10 mouse cellular contexts compared by ENCODE assay signal in the genomic region with DNA sequence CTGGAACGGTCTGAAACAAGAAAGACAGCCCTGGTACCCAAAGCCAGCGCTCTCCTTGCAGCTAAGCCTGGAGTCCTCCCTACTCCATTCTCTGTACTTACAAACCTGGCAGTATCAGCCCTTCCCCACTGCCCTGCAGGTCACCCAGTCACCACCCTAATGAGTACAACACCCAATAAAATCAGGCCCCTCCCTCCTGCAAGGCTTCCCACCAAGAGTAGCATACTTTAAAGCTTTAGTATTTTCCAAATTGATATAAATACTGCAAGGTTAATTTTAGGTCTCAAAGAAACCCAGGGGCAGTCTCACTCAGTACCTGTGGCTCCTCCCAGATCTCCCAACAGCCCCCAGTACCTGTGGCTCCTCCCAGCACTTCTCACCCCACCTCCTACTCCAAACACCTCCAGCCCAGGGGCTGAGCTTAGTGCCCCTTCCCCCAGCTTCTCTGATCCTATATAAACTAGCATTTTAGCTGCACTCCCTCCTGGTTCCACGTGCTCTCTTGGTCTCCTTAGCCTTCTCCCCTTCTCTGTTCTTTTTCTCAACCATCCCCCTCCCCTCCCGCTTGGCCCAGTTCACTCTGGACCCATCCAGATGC. TPM values are rescaled to one million over a fixed set of nuclear protein-coding genes. Genes with fewer than 3 reads are reported as not detected.
DNase-seq lines count a peak whose midpoint lies in the region; ATAC-seq and TF ChIP-seq lines count a peak whose summit lies in the region.
"Had no signal": no experiment of that assay in that cellular context is flagged by ENCODE, and none has a peak within 500 bp of the region (broad histone marks: within the 10 kb centered on the region; RNA-seq: fewer than 3 reads in every experiment).

No protein-coding gene starts in this region.

- DNase-seq in lung, embryonic 14.5 days = no peak
- no peak for DNase-seq in lung, postnatal 14 days
- DNase-seq in MEL (ENCODE audit: low read depth, low spot score) = peak; percentile 29
- no peak for DNase-seq in heart, postnatal 0 days (ENCODE audit: low spot score)
- DNase-seq in liver, postnatal 0 days = no peak
- no peak for DNase-seq in thymus, adult 18-20 months

- no peak overlapping the region for H3K9ac ChIP-seq in lung, embryonic 14.5 days
- no peak overlapping the region for H3K9ac ChIP-seq in MEL (ENCODE audit: control insufficient read depth, low read depth, low read length, poor library complexity, severe bottlenecking)
- 0 out of 2 replicates have a peak overlapping the region, but pooled peaks have one; percentile 9 for H3K9ac ChIP-seq in heart, postnatal 0 days (replicated peaks; ENCODE audit: low read depth, low read length)
- peak overlapping the region; percentile 44; the same call in 1 of the 2 replicates for H3K9ac ChIP-seq in liver, postnatal 0 days (replicated peaks)
- H3K9ac ChIP-seq: hindbrain, embryonic 15.5 days had no signal

- H3K27ac ChIP-seq in lung, embryonic 14.5 days (ENCODE audit: low read depth) = peak overlapping the region; percentile 74
- no peak overlapping the region for H3K27ac ChIP-seq in MEL (ENCODE audit: control insufficient read depth, low read depth, low read length)
- H3K27ac ChIP-seq in heart, postnatal 0 days (ENCODE audit: low read depth) = peak overlapping the region; percentile 36
- peak overlapping the region; percentile 91 for H3K27ac ChIP-seq in liver, postnatal 0 days (ENCODE audit: low read depth)
- H3K27ac ChIP-seq: left cerebral cortex, adult 2 months had no signal

- H3K79me2 ChIP-seq in MEL (ENCODE audit: control insufficient read depth, insufficient read depth, low read length, poor library complexity) = peaks cover 89% of the 10 kb centered on the region

- TF ChIP-seq RAD21 in MEL (IDR thresholded peaks at IDR 0.05; ENCODE audit: low read depth, low read length) = no peak

- 53% methylated on average over 4 of the region's 4 CpGs for WGBS in lung, embryonic 14.5 days
- WGBS in heart, postnatal 0 days = 60% methylated on average over 4 of the region's 4 CpGs
- 68% methylated on average over 4 of the region's 4 CpGs for WGBS in liver, postnatal 0 days (ENCODE audit: insufficient replicate concordance)

- no peak overlapping the region for H3K4me3 ChIP-seq in lung, embryonic 14.5 days (ENCODE audit: low read depth, low read length)
- H3K4me3 ChIP-seq in MEL (ENCODE audit: control insufficient read depth in 1 of 2, insufficient read depth in 1 of 2, low read depth in 2 of 2, low read length in 2 of 2) = no peak overlapping the region
- no peak overlapping the region for H3K4me3 ChIP-seq in heart, postnatal 0 days (ENCODE audit: low read depth, low read length)
- H3K4me3 ChIP-seq in liver, postnatal 0 days (ENCODE audit: low read depth, low read length) = no peak overlapping the region
- H3K4me3 ChIP-seq: hindbrain, embryonic 15.5 days; left cerebral cortex, adult 2 months had no signal

- no peaks in the 10 kb centered on the region for H3K9me3 ChIP-seq in lung, embryonic 14.5 days (ENCODE audit: low read depth, low read length)
- no peaks in the 10 kb centered on the region for H3K9me3 ChIP-seq in MEL (replicated peaks; ENCODE audit: insufficient read depth, low read length)
- no peaks in the 10 kb centered on the region for H3K9me3 ChIP-seq in heart, postnatal 0 days (replicated peaks; ENCODE audit: control insufficient read depth, low read length)
- no peaks in the 10 kb centered on the region for H3K9me3 ChIP-seq in liver, postnatal 0 days (ENCODE audit: low read length)
- H3K9me3 ChIP-seq: hindbrain, embryonic 15.5 days had no signal

- no peak for ATAC-seq in lung, embryonic 14.5 days (ENCODE audit: insufficient read depth)
- no peak for ATAC-seq in heart, postnatal 0 days (ENCODE audit: insufficient read depth, low read depth)
- ATAC-seq in liver, postnatal 0 days = no peak
- ATAC-seq in frontal cortex, adult (ENCODE audit: low TSS enrichment) = no peak
- ATAC-seq: forebrain, embryonic 14.5 days had no signal

- 0 out of 2 replicates have a peak overlapping the region, but pooled peaks have one; percentile 20 for H3K4me2 ChIP-seq in lung, embryonic 14.5 days
- H3K4me2 ChIP-seq in heart, postnatal 0 days (ENCODE audit: low read depth, low read length) = peak overlapping the region; percentile 18; the same call in 1 of the 2 replicates
- peak overlapping the region; percentile 68 for H3K4me2 ChIP-seq in liver, postnatal 0 days (ENCODE audit: low read depth, low read length)
- H3K4me2 ChIP-seq: hindbrain, embryonic 15.5 days had no signal

- TF ChIP-seq POLR2A in MEL (IDR thresholded peaks at IDR 0.05; ENCODE audit: control insufficient read depth in 1 of 2, insufficient read depth in 1 of 2, low read depth in 1 of 2, low read length in 2 of 2, poor library complexity in 1 of 2) = no peak

- H3K36me3 ChIP-seq in lung, embryonic 14.5 days (ENCODE audit: insufficient read depth) = peaks cover 11% of the 10 kb centered on the region; the same call in 1 of the 2 replicates
- H3K36me3 ChIP-seq in MEL (ENCODE audit: control insufficient read depth in 1 of 2, insufficient read depth in 2 of 2, low read length in 2 of 2) = peaks cover 0 to 80% of the 10 kb centered on the region in 2 experiments; a peak in 3 of 4 replicates
- no peaks in the 10 kb centered on the region; the same call in 1 of the 2 replicates for H3K36me3 ChIP-seq in heart, postnatal 0 days (replicated peaks; ENCODE audit: control insufficient read depth, insufficient read depth, low read length)
- H3K36me3 ChIP-seq in liver, postnatal 0 days (replicated peaks; ENCODE audit: insufficient read depth, low read length) = peaks cover 14% of the 10 kb centered on the region
- H3K36me3 ChIP-seq: hindbrain, embryonic 15.5 days had no signal

- TF ChIP-seq CTCF in lung, embryonic 14.5 days (IDR thresholded peaks at IDR 0.05; ENCODE audit: low read depth) = no peak
- no peak for TF ChIP-seq CTCF in MEL (IDR thresholded peaks at IDR 0.05 in 2 of 3, conservative IDR thresholded peaks at IDR 0.05 in 1 of 3; ENCODE audit: control insufficient read depth in 1 of 3, insufficient read depth in 1 of 3, low read depth in 2 of 3, low read length in 3 of 3, poor library complexity in 1 of 3, severe bottlenecking in 1 of 3)
- TF ChIP-seq CTCF in heart, postnatal 0 days (IDR thresholded peaks at IDR 0.05; ENCODE audit: low read depth) = no peak
- TF ChIP-seq CTCF in liver, postnatal 0 days (IDR thresholded peaks at IDR 0.05; ENCODE audit: low read depth) = no peak

- H3K27me3 ChIP-seq in lung, embryonic 14.5 days (ENCODE audit: insufficient read depth, low read length) = no peaks in the 10 kb centered on the region
- H3K27me3 ChIP-seq in MEL (ENCODE audit: control insufficient read depth in 1 of 2, insufficient read depth in 2 of 2, low read length in 2 of 2) = no peaks in the 10 kb centered on the region
- H3K27me3 ChIP-seq in heart, postnatal 0 days (ENCODE audit: control insufficient read depth, insufficient read depth, low read length) = no peaks in the 10 kb centered on the region
- H3K27me3 ChIP-seq in liver, postnatal 0 days (ENCODE audit: insufficient read depth, low read length) = no peaks in the 10 kb centered on the region
- H3K27me3 ChIP-seq: hindbrain, embryonic 15.5 days had no signal

- peaks cover 38% of the 10 kb centered on the region for H3K4me1 ChIP-seq in lung, embryonic 14.5 days (ENCODE audit: insufficient read depth)
- H3K4me1 ChIP-seq in MEL (ENCODE audit: control insufficient read depth in 1 of 2, insufficient read depth in 2 of 2, low read length in 2 of 2) = peaks cover 42 to 85% of the 10 kb centered on the region in 2 experiments
- H3K4me1 ChIP-seq in heart, postnatal 0 days (ENCODE audit: control insufficient read depth, insufficient read depth) = peaks cover 69% of the 10 kb centered on the region
- H3K4me1 ChIP-seq in liver, postnatal 0 days (ENCODE audit: insufficient read depth) = peaks cover 85% of the 10 kb centered on the region

- no peak for TF ChIP-seq EP300 in MEL (IDR thresholded peaks at IDR 0.05; ENCODE audit: low read depth in 1 of 2, low read length in 2 of 2)
- no peak for TF ChIP-seq EP300 in heart, postnatal 0 days (IDR thresholded peaks at IDR 0.05; ENCODE audit: low read depth)
- no peak for TF ChIP-seq EP300 in liver, postnatal 0 days (IDR thresholded peaks at IDR 0.05; ENCODE audit: low read depth)

TF ChIP-seq in MEL, 35 proteins besides CTCF, POLR2A, EP300 and RAD21:
- TF ChIP-seq RCOR1 (IDR thresholded peaks at IDR 0.05; ENCODE audit: low read depth, low read length) (no peak), CHD2 (IDR thresholded peaks at IDR 0.05; ENCODE audit: low read length) (no peak), GABPA (IDR thresholded peaks at IDR 0.05; ENCODE audit: low read depth, low read length) (no peak), UBTF (IDR thresholded peaks at IDR 0.05; ENCODE audit: borderline replicate concordance, insufficient read depth, low read depth, low read length) (no peak), JUND (IDR thresholded peaks at IDR 0.05; ENCODE audit: low read depth, low read length) (no peak), TAL1 (IDR thresholded peaks at IDR 0.05; ENCODE audit: low read length) (no peak), MAZ (IDR thresholded peaks at IDR 0.05; ENCODE audit: low read depth, low read length) (no peak), CHD1 (IDR thresholded peaks at IDR 0.05; ENCODE audit: low read depth, low read length) (no peak), MAFK (IDR thresholded peaks at IDR 0.05; ENCODE audit: borderline replicate concordance, low read depth, low read length) (no peak), GATA1 (IDR thresholded peaks at IDR 0.05; ENCODE audit: low read depth, low read length) (no peak), NRF1 (IDR thresholded peaks at IDR 0.05; ENCODE audit: insufficient read depth, low read depth, low read length, poor library complexity, severe bottlenecking) (no peak), ELF1 (IDR thresholded peaks at IDR 0.05; ENCODE audit: low read depth, low read length) (no peak), SMC3 (IDR thresholded peaks at IDR 0.05; ENCODE audit: low read depth, low read length) (no peak), HCFC1 (IDR thresholded peaks at IDR 0.05; ENCODE audit: low read depth, low read length) (no peak)
TF ChIP-seq in MEL: peak in this region for 0.

RNA-seq across cellular contexts. Expression of a gene that starts 11.6 kb away (rescaled TPM):
- 50.3 and 51.7 TPM in 2 replicates for polyA plus RNA-seq in lung, embryonic 14.5 days (2014; fragmentation: Nextera tagmentation; extraction: Ambion mirVana)
- 60.5 and 62.5 TPM in 2 replicates for total RNA-seq in MEL (2012; rRNA removed)
- 10 to 100 TPM in 1 of 2 experiments, not detected in 1; 79.3 TPM for polyA plus RNA-seq in MEL (2012; ENCODE audit: insufficient read depth in 1 of 2, insufficient read length in 2 of 2, low read depth in 1 of 2, low replicate concordance in 2 of 2, missing spikeins in 1 of 2)
- 62.9 and 68.3 TPM in 2 replicates for total RNA-seq in heart, postnatal 0 days (2014; rRNA removed; ENCODE audit: low replicate concordance)
- polyA plus RNA-seq in heart, postnatal 0 days (2015; fragmentation: Nextera tagmentation; extraction: Ambion mirVana) = 22.6 and 26.7 TPM in 2 replicates
- 19.3 and 20.4 TPM in 2 replicates for polyA plus RNA-seq in liver, postnatal 0 days (2015; fragmentation: Nextera tagmentation; extraction: Ambion mirVana)

Comparison
In these comparisons a context has a peak if more than half of its experiments do, and no peak if none do; other contexts are left out.
1. H3K4me2 ChIP-seq: peak in every context shown above with its lines; median percentile 68 in liver, postnatal 0 days; 20 in lung, embryonic 14.5 days; 18 in heart, postnatal 0 days.
2. H3K9ac ChIP-seq: peak in heart, postnatal 0 days (single experiment) and liver, postnatal 0 days (single experiment); none in lung, embryonic 14.5 days (single experiment) and MEL (single experiment).